Mouse (Mus musculus): ENCODE measurements around the gene Hoxa2. TPM values are rescaled to one million over a fixed set of nuclear protein-coding genes. Genes with fewer than 3 reads are reported as not detected.

Hoxa2 gene
- total and polyA plus RNA-seq, 3 experiments, result 0.26 TPM; not detected in 2

DNA sequence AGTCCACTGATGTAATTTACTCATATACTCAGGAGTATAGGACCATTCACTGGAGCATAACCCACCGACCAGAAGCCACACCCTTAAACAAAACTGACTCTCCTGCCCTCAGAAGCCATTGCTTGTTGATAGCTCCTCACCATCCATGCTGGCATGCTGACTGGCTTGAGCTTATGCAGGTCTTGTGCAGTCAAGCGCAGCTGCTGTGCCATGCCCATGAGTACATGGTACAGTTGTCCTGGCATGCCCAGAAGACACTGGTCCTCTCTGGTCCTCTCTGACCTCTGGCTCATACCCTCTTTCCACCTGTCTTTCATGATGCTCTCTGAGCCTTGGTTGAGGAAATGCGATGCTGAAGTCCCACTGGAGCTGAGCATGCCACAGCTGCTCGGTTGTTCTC, 41.0 kb downstream of the Hoxa2 start:
- Histone ChIP-seq H3K79me2 (replicated peaks; ENCODE audit: control insufficient read depth, extremely low read depth, insufficient read depth, poor library complexity, severe bottlenecking) (no peaks in the 10 kb centered on the region), H3K9me3 (replicated peaks; ENCODE audit: low read length) (peaks cover 6% of the 10 kb centered on the region), H3K9ac (ENCODE audit: insufficient read depth, low read depth) (no peak overlapping the region), H3K27me3 (replicated peaks) (no peaks in the 10 kb centered on the region), H3K4me2 (ENCODE audit: insufficient read depth, low read depth, poor library complexity, severe bottlenecking) (no peak overlapping the region), H3K4me1 (ENCODE audit: control insufficient read depth in 1 of 2, insufficient read depth in 2 of 2) (no peaks in the 10 kb centered on the region), H3K36me3 (replicated peaks in 1 of 2; ENCODE audit: control insufficient read depth in 1 of 2, insufficient read depth in 1 of 2, low read length in 1 of 2) (no peaks in the 10 kb centered on the region), H3K27ac (ENCODE audit: insufficient read depth, low read depth) (no peak overlapping the region), H3K4me3 (replicated peaks in 1 of 3; ENCODE audit: low read depth in 2 of 3, low read length in 2 of 3, poor library complexity in 1 of 3) (no peak overlapping the region)
- no peak for DNase-seq (ENCODE audit: extremely low read depth)
- no peak for TF ChIP-seq NELFE (IDR thresholded peaks at IDR 0.05; ENCODE audit: low read depth, low read length)
- TF ChIP-seq ZNF384 (IDR thresholded peaks at IDR 0.05; ENCODE audit: low read depth, low read length), result no peak
- no peak for TF ChIP-seq POLR2AphosphoS2 (IDR thresholded peaks at IDR 0.05; ENCODE audit: low read depth, low read length)
- no peak for TF ChIP-seq SIN3A (IDR thresholded peaks at IDR 0.05; ENCODE audit: low read length)
- TF ChIP-seq EP300 (IDR thresholded peaks at IDR 0.05; ENCODE audit: low read length), result no peak
- TF ChIP-seq USF2 (conservative IDR thresholded peaks at IDR 0.05; ENCODE audit: low read depth, low read length), result no peak
- no peak for TF ChIP-seq SMC3 (IDR thresholded peaks at IDR 0.05; ENCODE audit: low read depth, low read length)
- no peak for TF ChIP-seq CHD1 (IDR thresholded peaks at IDR 0.05; ENCODE audit: low read depth, low read length)
- no peak for TF ChIP-seq MYC (IDR thresholded peaks at IDR 0.05; ENCODE audit: low read depth, low read length)
- no peak for TF ChIP-seq ZC3H11A (IDR thresholded peaks at IDR 0.05; ENCODE audit: low read depth, low read length)
- no peak for TF ChIP-seq USF1 (IDR thresholded peaks at IDR 0.05; ENCODE audit: low read depth, low read length)
- in situ Hi-C loops (cut with MboI; ENCODE audit: low pct_ligation_motif_present, low pct_unique_long_range_greater_than_20kb, low sequenced_read_pairs) (no loop called here), dilution Hi-C loops (cut with MboI; ENCODE audit: extremely low pct_ligation_motif_present, extremely low pct_unique_long_range_greater_than_20kb, low sequenced_read_pairs) (no loop called here)

GRCm38 (mm10) chr6:52121173-52121572, 43.5 kb downstream of the Hoxa2 start:
- Histone ChIP-seq H3K27ac (ENCODE audit: insufficient read depth, low read depth) (no peak overlapping the region), H3K9me3 (replicated peaks; ENCODE audit: low read length) (no peaks in the 10 kb centered on the region), H3K36me3 (replicated peaks in 1 of 2; ENCODE audit: control insufficient read depth in 1 of 2, insufficient read depth in 1 of 2, low read length in 1 of 2) (no peaks in the 10 kb centered on the region), H3K9ac (ENCODE audit: insufficient read depth, low read depth) (no peak overlapping the region), H3K4me3 (replicated peaks in 1 of 3; ENCODE audit: low read depth in 2 of 3, low read length in 2 of 3, poor library complexity in 1 of 3) (no peak overlapping the region), H3K79me2 (replicated peaks; ENCODE audit: control insufficient read depth, extremely low read depth, insufficient read depth, poor library complexity, severe bottlenecking) (no peaks in the 10 kb centered on the region), H3K27me3 (replicated peaks) (no peaks in the 10 kb centered on the region), H3K4me1 (ENCODE audit: control insufficient read depth in 1 of 2, insufficient read depth in 2 of 2) (peaks cover 8 to 10% of the 10 kb centered on the region in 2 experiments), H3K4me2 (ENCODE audit: insufficient read depth, low read depth, poor library complexity, severe bottlenecking) (no peak overlapping the region)
- no peak for DNase-seq (ENCODE audit: extremely low read depth)
- in situ Hi-C loops (cut with MboI; ENCODE audit: low pct_ligation_motif_present, low pct_unique_long_range_greater_than_20kb, low sequenced_read_pairs), result no loop called here
- dilution Hi-C loops (cut with MboI; ENCODE audit: extremely low pct_ligation_motif_present, extremely low pct_unique_long_range_greater_than_20kb, low sequenced_read_pairs), result no loop called here
- TF ChIP-seq TBP (conservative IDR thresholded peaks at IDR 0.05; ENCODE audit: low read depth, low read length), result no peak
- TF ChIP-seq BHLHE40 (IDR thresholded peaks at IDR 0.05; ENCODE audit: low read depth, low read length), result no peak
- no peak for TF ChIP-seq ZC3H11A (IDR thresholded peaks at IDR 0.05; ENCODE audit: low read depth, low read length)
- no peak for TF ChIP-seq MXI1 (IDR thresholded peaks at IDR 0.05; ENCODE audit: low read depth, low read length)
- no peak for TF ChIP-seq CHD2 (IDR thresholded peaks at IDR 0.05; ENCODE audit: low read length)
- no peak for TF ChIP-seq IRF4 (IDR thresholded peaks at IDR 0.05; ENCODE audit: low read depth, low read length)
- TF ChIP-seq POLR2AphosphoS2 (IDR thresholded peaks at IDR 0.05; ENCODE audit: low read depth, low read length), result no peak
- no peak for TF ChIP-seq POLR2A (IDR thresholded peaks at IDR 0.05; ENCODE audit: low read depth, low read length)
- no peak for TF ChIP-seq MAZ (IDR thresholded peaks at IDR 0.05; ENCODE audit: low read depth, low read length)
- no peak for TF ChIP-seq CTCF (conservative IDR thresholded peaks at IDR 0.05 in 1 of 2, IDR thresholded peaks at IDR 0.05 in 1 of 2; ENCODE audit: low read depth in 2 of 2, low read length in 2 of 2)
- no peak for TF ChIP-seq USF1 (IDR thresholded peaks at IDR 0.05; ENCODE audit: low read depth, low read length)
- no peak for TF ChIP-seq ELF1 (IDR thresholded peaks at IDR 0.05; ENCODE audit: low read depth, low read length)
- no peak for TF ChIP-seq TCF12 (IDR thresholded peaks at IDR 0.05; ENCODE audit: low read depth, low read length)
- TF ChIP-seq PAX5 (IDR thresholded peaks at IDR 0.05; ENCODE audit: low read length), result no peak
- no peak for TF ChIP-seq JUN (IDR thresholded peaks at IDR 0.05; ENCODE audit: insufficient read depth, low read depth, low read length)
